Mouse (Mus musculus) liver, embryonic 13.5 days (tissue): ENCODE data around the gene Fgf14. TPM values are rescaled to one million over a fixed set of nuclear protein-coding genes. Genes with fewer than 3 reads are reported as not detected.

ENCODE experiments used
- ATAC-seq: fragments of 200-750 bp; cut with Nextera tagmentation; 2 replicates; pipeline ENCODE4 v1.8.0; 2017; ENCODE audit warnings: low read depth, mild to moderate bottlenecking, moderate number of reproducible peaks, moderate library complexity
- DNase-seq: peaks from one replicate; pipeline ENCODE4 v3.0.0; 2022
- H3K27ac ChIP-seq: fragments of 300-500 bp; sonication (generic); 2 replicates; pipeline ENCODE4 v1.5.1; 2015; ENCODE audit warnings: moderate library complexity, mild to moderate bottlenecking, inconsistent platforms
- H3K27me3 ChIP-seq: fragments of 300-500 bp; sonication (generic); 2 replicates; pipeline ENCODE4 v1.6.1; 2015; ENCODE audit warnings: mild to moderate bottlenecking, inconsistent platforms
- H3K36me3 ChIP-seq: fragments of 300-500 bp; sonication (generic); 2 replicates; pipeline ENCODE4 v1.6.1; 2015; ENCODE audit warnings: mild to moderate bottlenecking, inconsistent platforms
- H3K4me1 ChIP-seq: fragments of 300-500 bp; sonication (generic); replicated peaks from 2 replicates; pipeline ENCODE4 v1.6.1; 2015; ENCODE audit warnings: inconsistent platforms
- H3K4me2 ChIP-seq: fragments of 300-500 bp; sonication (generic); 2 replicates; pipeline ENCODE4 v1.6.1; 2015; ENCODE audit warnings: inconsistent platforms, mild to moderate bottlenecking, moderate library complexity
- H3K4me3 ChIP-seq: fragments of 300-500 bp; sonication (generic); replicated peaks from 2 replicates; pipeline ENCODE4 v1.5.1; 2015; ENCODE audit warnings: mild to moderate bottlenecking, inconsistent platforms
- H3K9ac ChIP-seq: fragments of 300-500 bp; sonication (generic); 2 replicates; pipeline ENCODE4 v1.6.1; 2015; ENCODE audit warnings: mild to moderate bottlenecking, inconsistent platforms
- H3K9me3 ChIP-seq: fragments of 300-500 bp; sonication (generic); replicated peaks from 2 replicates; pipeline ENCODE4 v1.6.1; 2016; ENCODE audit warnings: inconsistent platforms
- WGBS: fragments of 180-500 bp; shearing (Covaris S2); methylation state at CpG from one replicate; pipeline ENCODE4 v1.1.7; 2015; ENCODE audit not compliant: insufficient replicate concordance; 5-methylcytosine and 5-hydroxymethylcytosine counted together
- polyA plus RNA-seq: library from polyadenylated mRNA; unstranded; fragments of >200 nt; fragmentation: Nextera tagmentation; extraction: Ambion mirVana; gene quantifications from 2 replicates; pipeline ENCODE4 v1.2.1, GENCODE M21; 2015

Gene Fgf14
- polyA plus RNA-seq, 1 experiment from 2014 or later, result 0.02 TPM

GRCm38 (mm10) chr14:124278384-124278944, 398.5 kb downstream of the Fgf14 start:
- Histone ChIP-seq H3K36me3 (no peaks in the 10 kb centered on the region), H3K27me3 (no peaks in the 10 kb centered on the region)

GRCm38 (mm10) chr14:124266977-124267376, 409.9 kb downstream of the Fgf14 start:
- DNase-seq, result no peak

More at GRCm38 (mm10) chr14:124278384-124278944, 398.5 kb downstream of the Fgf14 start:
- no peak for ATAC-seq
- Histone ChIP-seq H3K9me3 (no peaks in the 10 kb centered on the region), H3K4me2 (no peak overlapping the region), H3K9ac (no peak overlapping the region), H3K4me3 (no peak overlapping the region), H3K27ac (no peak overlapping the region), H3K4me1 (no peaks in the 10 kb centered on the region)
- DNase-seq, result no peak

GRCm38 (mm10) chr14:124264541-124265059, 412.3 kb downstream of the Fgf14 start:
- ATAC-seq (no peak), DNase-seq (no peak)
- Histone ChIP-seq H3K27me3 (no peaks in the 10 kb centered on the region), H3K4me1 (no peaks in the 10 kb centered on the region), H3K9ac (no peak overlapping the region), H3K4me2 (no peak overlapping the region), H3K9me3 (no peaks in the 10 kb centered on the region), H3K27ac (no peak overlapping the region), H3K36me3 (no peaks in the 10 kb centered on the region), H3K4me3 (no peak overlapping the region)
- WGBS, result 28% methylated on average over 2 of the region's 2 CpGs

More at GRCm38 (mm10) chr14:124266977-124267376, 409.9 kb downstream of the Fgf14 start:
- H3K4me3 ChIP-seq, result no peak overlapping the region
- no peaks in the 10 kb centered on the region for H3K4me1 ChIP-seq
- H3K27ac ChIP-seq, result no peak overlapping the region
- H3K9ac ChIP-seq, result no peak overlapping the region
- H3K27me3 ChIP-seq, result no peaks in the 10 kb centered on the region
- no peak overlapping the region for H3K4me2 ChIP-seq
- no peaks in the 10 kb centered on the region for H3K36me3 ChIP-seq
- no peaks in the 10 kb centered on the region for H3K9me3 ChIP-seq
- no peak for ATAC-seq

- no peak overlapping the region for H3K9ac ChIP-seq
- H3K27me3 ChIP-seq, result no peaks in the 10 kb centered on the region
- ATAC-seq (no peak), DNase-seq (no peak)
- H3K4me1 ChIP-seq, result no peaks in the 10 kb centered on the region
- H3K4me3 ChIP-seq, result no peak overlapping the region
- H3K9me3 ChIP-seq, result no peaks in the 10 kb centered on the region
- H3K4me2 ChIP-seq, result no peak overlapping the region
- no peaks in the 10 kb centered on the region for H3K36me3 ChIP-seq
- no peak overlapping the region for H3K27ac ChIP-seq
These were observed 413.7 kb downstream of the Fgf14 start for GRCm38 (mm10) chr14:124263199-124263598.

GRCm38 (mm10) chr14:124247517-124247916, 429.4 kb downstream of the Fgf14 start:
- DNase-seq, result no peak
- Histone ChIP-seq H3K27me3 (no peaks in the 10 kb centered on the region), H3K36me3 (no peaks in the 10 kb centered on the region), H3K4me3 (no peak overlapping the region), H3K4me2 (no peak overlapping the region), H3K27ac (no peak overlapping the region), H3K4me1 (no peaks in the 10 kb centered on the region), H3K9me3 (no peaks in the 10 kb centered on the region), H3K9ac (no peak overlapping the region)
- WGBS, result 35% methylated on average over 1 of the region's 1 CpGs
- no peak for ATAC-seq

GRCm38 (mm10) chr14:124223445-124223844, 453.5 kb downstream of the Fgf14 start:
- no peak for DNase-seq
- Histone ChIP-seq H3K4me3 (no peak overlapping the region), H3K9ac (no peak overlapping the region), H3K9me3 (no peaks in the 10 kb centered on the region), H3K4me1 (no peaks in the 10 kb centered on the region), H3K27ac (no peak overlapping the region), H3K27me3 (no peaks in the 10 kb centered on the region), H3K36me3 (no peaks in the 10 kb centered on the region), H3K4me2 (no peak overlapping the region)
- 37% methylated on average over 2 of the region's 2 CpGs for WGBS
- no peak for ATAC-seq

GRCm38 (mm10) chr14:124222447-124222846, 454.5 kb downstream of the Fgf14 start:
- Histone ChIP-seq H3K9ac (no peak overlapping the region), H3K9me3 (no peaks in the 10 kb centered on the region), H3K27ac (no peak overlapping the region), H3K4me3 (no peak overlapping the region), H3K4me2 (no peak overlapping the region), H3K27me3 (no peaks in the 10 kb centered on the region), H3K4me1 (no peaks in the 10 kb centered on the region), H3K36me3 (no peaks in the 10 kb centered on the region)
- ATAC-seq, result no peak
- WGBS, result 24% methylated on average over 1 of the region's 1 CpGs
- DNase-seq, result no peak

- ATAC-seq (no peak), DNase-seq (no peak)
These were observed 455.9 kb downstream of the Fgf14 start for GRCm38 (mm10) chr14:124220979-124221378.

GRCm38 (mm10) chr14:124195806-124196205, 481.1 kb downstream of the Fgf14 start:
- H3K27ac ChIP-seq, result no peak overlapping the region
- ATAC-seq (no peak), DNase-seq (no peak)
- H3K27me3 ChIP-seq, result peaks cover 22% of the 10 kb centered on the region
- WGBS, result 14% methylated on average over 7 of the region's 7 CpGs
- H3K36me3 ChIP-seq, result no peaks in the 10 kb centered on the region
- H3K9ac ChIP-seq, result no peak overlapping the region
- no peak overlapping the region for H3K4me2 ChIP-seq
- H3K4me3 ChIP-seq, result no peak overlapping the region
- H3K9me3 ChIP-seq, result no peaks in the 10 kb centered on the region
- H3K4me1 ChIP-seq, result no peaks in the 10 kb centered on the region

More at GRCm38 (mm10) chr14:124220979-124221378, 455.9 kb downstream of the Fgf14 start:
- H3K9me3 ChIP-seq, result no peaks in the 10 kb centered on the region
- no peaks in the 10 kb centered on the region for H3K4me1 ChIP-seq
- 36% methylated on average over 2 of the region's 2 CpGs for WGBS
- no peak overlapping the region for H3K4me2 ChIP-seq
- H3K27me3 ChIP-seq, result no peaks in the 10 kb centered on the region
- H3K27ac ChIP-seq, result no peak overlapping the region
- no peak overlapping the region for H3K4me3 ChIP-seq
- no peak overlapping the region for H3K9ac ChIP-seq
- no peaks in the 10 kb centered on the region for H3K36me3 ChIP-seq

GRCm38 (mm10) chr14:124195331-124195730, 481.6 kb downstream of the Fgf14 start:
- 24% methylated on average over 10 of the region's 10 CpGs for WGBS
- ATAC-seq, result no peak
- no peak overlapping the region for H3K27ac ChIP-seq
- no peak overlapping the region for H3K4me2 ChIP-seq
- no peaks in the 10 kb centered on the region for H3K4me1 ChIP-seq
- H3K9me3 ChIP-seq, result no peaks in the 10 kb centered on the region
- no peak overlapping the region for H3K9ac ChIP-seq
- no peak overlapping the region for H3K4me3 ChIP-seq
- peaks cover 22% of the 10 kb centered on the region for H3K27me3 ChIP-seq
- H3K36me3 ChIP-seq, result no peaks in the 10 kb centered on the region
- no peak for DNase-seq

- 5% methylated on average over 15 of the region's 15 CpGs for WGBS
- no peaks in the 10 kb centered on the region for H3K36me3 ChIP-seq
- DNase-seq (no peak), ATAC-seq (peak; percentile 23; the same call in 1 of the 2 replicates)
- no peak overlapping the region for H3K4me3 ChIP-seq
- no peak overlapping the region for H3K9ac ChIP-seq
- H3K9me3 ChIP-seq, result no peaks in the 10 kb centered on the region
- no peak overlapping the region for H3K27ac ChIP-seq
- peaks cover 22% of the 10 kb centered on the region for H3K27me3 ChIP-seq
- no peak overlapping the region for H3K4me2 ChIP-seq
- H3K4me1 ChIP-seq, result no peaks in the 10 kb centered on the region
These were observed 484.1 kb downstream of the Fgf14 start for GRCm38 (mm10) chr14:124192815-124193142.

GRCm38 (mm10) chr14:124191913-124192814, 484.8 kb downstream of the Fgf14 start:
- H3K4me3 ChIP-seq, result no peak overlapping the region
- H3K4me1 ChIP-seq, result no peaks in the 10 kb centered on the region
- no peaks in the 10 kb centered on the region for H3K9me3 ChIP-seq
- DNase-seq (no peak), ATAC-seq (no peak)
- H3K27me3 ChIP-seq, result peaks cover 22% of the 10 kb centered on the region
- WGBS, result 3% methylated on average over 42 of the region's 42 CpGs
- H3K9ac ChIP-seq, result no peak overlapping the region
- no peak overlapping the region for H3K27ac ChIP-seq
- no peak overlapping the region; the same call in 1 of the 2 replicates for H3K4me2 ChIP-seq
- H3K36me3 ChIP-seq, result no peaks in the 10 kb centered on the region
